Comparison of ENCODE assay signal across 18 mouse cellular contexts in the genomic region with DNA sequence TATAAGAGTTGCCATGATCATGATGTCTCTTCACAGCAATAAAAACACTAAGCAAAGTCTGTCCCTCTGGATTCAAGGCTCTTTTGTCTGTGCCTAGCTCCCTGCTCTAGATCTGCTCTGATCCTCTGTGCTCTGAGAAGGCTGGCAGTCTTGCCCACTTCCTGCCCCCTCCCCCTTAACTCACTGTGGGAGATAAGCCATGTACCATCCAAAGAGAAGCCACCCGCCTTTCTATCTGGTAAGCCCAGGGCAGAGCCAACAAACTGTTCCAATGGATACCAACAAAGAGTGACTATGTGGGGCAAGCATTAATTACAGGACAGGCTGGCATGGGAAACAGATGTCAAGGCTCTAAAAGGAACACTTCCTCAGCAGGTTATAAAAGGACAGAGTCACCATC.
DNase-seq lines count a peak whose midpoint lies in the region; ATAC-seq and TF ChIP-seq lines count a peak whose summit lies in the region.
"Had no signal": no experiment of that assay in that cellular context is flagged by ENCODE, and none has a peak within 500 bp of the region (broad histone marks: within the 10 kb centered on the region; RNA-seq: fewer than 3 reads in every experiment).

No protein-coding gene starts in this region.

- ATAC-seq in hindbrain, embryonic 15.5 days (ENCODE audit: low FRiP score, low read depth), result no peak
- ATAC-seq in hindbrain, embryonic 12.5 days (ENCODE audit: low FRiP score), result no peak
- ATAC-seq in midbrain, postnatal 0 days (ENCODE audit: low FRiP score), result 0 out of 2 replicates have a peak, but pooled peaks have one; percentile 15

- H3K4me2 ChIP-seq in hindbrain, embryonic 15.5 days, result no peak overlapping the region
- H3K4me2 ChIP-seq in hindbrain, embryonic 12.5 days (replicated peaks), result no peak overlapping the region
- H3K4me2 ChIP-seq in midbrain, postnatal 0 days (ENCODE audit: low read depth, low read length, poor library complexity, severe bottlenecking), result no peak overlapping the region
- H3K4me2 ChIP-seq: heart, embryonic 13.5 days; liver, embryonic 11.5 days; lung, embryonic 15.5 days had no signal

- 0 out of 2 replicates have a peak overlapping the region, but pooled peaks have one; percentile 5 for H3K27ac ChIP-seq in hindbrain, embryonic 15.5 days (replicated peaks)
- no peak overlapping the region for H3K27ac ChIP-seq in hindbrain, embryonic 12.5 days
- H3K27ac ChIP-seq in midbrain, postnatal 0 days (ENCODE audit: low read depth, low read length), result peak overlapping the region; percentile 95
- H3K27ac ChIP-seq: heart, embryonic 13.5 days; lung, embryonic 15.5 days had no signal

- no peaks in the 10 kb centered on the region for H3K27me3 ChIP-seq in hindbrain, embryonic 15.5 days
- no peaks in the 10 kb centered on the region for H3K27me3 ChIP-seq in hindbrain, embryonic 12.5 days
- H3K27me3 ChIP-seq in midbrain, postnatal 0 days (ENCODE audit: insufficient read depth, low read length), result no peaks in the 10 kb centered on the region
- H3K27me3 ChIP-seq: CH12.LX; heart, embryonic 13.5 days; lung, embryonic 15.5 days had no signal

- H3K9ac ChIP-seq in hindbrain, embryonic 15.5 days, result no peak overlapping the region
- no peak overlapping the region for H3K9ac ChIP-seq in hindbrain, embryonic 12.5 days
- H3K9ac ChIP-seq in midbrain, postnatal 0 days (replicated peaks; ENCODE audit: low read length, poor library complexity, severe bottlenecking), result no peak overlapping the region
- H3K9ac ChIP-seq: heart, embryonic 13.5 days; lung, embryonic 15.5 days had no signal

- no peak for TF ChIP-seq CTCF in midbrain, postnatal 0 days (IDR thresholded peaks at IDR 0.05)

- peaks cover 13% of the 10 kb centered on the region; the same call in 1 of the 2 replicates for H3K4me1 ChIP-seq in hindbrain, embryonic 15.5 days (replicated peaks)
- H3K4me1 ChIP-seq in hindbrain, embryonic 12.5 days, result no peaks in the 10 kb centered on the region
- H3K4me1 ChIP-seq in midbrain, postnatal 0 days (ENCODE audit: insufficient read depth, low read length), result peaks cover 7% of the 10 kb centered on the region; the same call in 1 of the 2 replicates

- H3K4me3 ChIP-seq in hindbrain, embryonic 15.5 days, result no peak overlapping the region
- H3K4me3 ChIP-seq in hindbrain, embryonic 12.5 days, result no peak overlapping the region
- H3K4me3 ChIP-seq in midbrain, postnatal 0 days (ENCODE audit: low read depth, low read length), result no peak overlapping the region
- H3K4me3 ChIP-seq: erythroblast, embryonic 14.5 days; heart, embryonic 13.5 days; lung, embryonic 15.5 days; myocyte had no signal

- H3K9me3 ChIP-seq in hindbrain, embryonic 15.5 days, result no peaks in the 10 kb centered on the region
- no peaks in the 10 kb centered on the region for H3K9me3 ChIP-seq in hindbrain, embryonic 12.5 days (replicated peaks)
- no peaks in the 10 kb centered on the region for H3K9me3 ChIP-seq in midbrain, postnatal 0 days (ENCODE audit: low read length)
- H3K9me3 ChIP-seq: heart, embryonic 13.5 days; lung, embryonic 15.5 days had no signal

- 60% methylated on average over 1 of the region's 1 CpGs for WGBS in hindbrain, embryonic 15.5 days
- 71% methylated on average over 1 of the region's 1 CpGs for WGBS in hindbrain, embryonic 12.5 days
- 68% methylated on average over 1 of the region's 1 CpGs for WGBS in midbrain, postnatal 0 days

- no peaks in the 10 kb centered on the region for H3K36me3 ChIP-seq in hindbrain, embryonic 15.5 days
- no peaks in the 10 kb centered on the region for H3K36me3 ChIP-seq in hindbrain, embryonic 12.5 days
- no peaks in the 10 kb centered on the region for H3K36me3 ChIP-seq in midbrain, postnatal 0 days (ENCODE audit: insufficient read depth, low read length)
- H3K36me3 ChIP-seq: heart, embryonic 13.5 days; lung, embryonic 15.5 days had no signal

- DNase-seq in cerebellum, adult 11-12 months, result peak; percentile 11
- no peak for DNase-seq in cerebellum, postnatal 4 days (ENCODE audit: low spot score in 2 of 2)
- peak; percentile 66 for DNase-seq in Muller cell, postnatal 12 days (ENCODE audit: inconsistent ontology term)
- DNase-seq in midbrain, postnatal 0 days (ENCODE audit: low spot score), result peak; percentile 52
- no peak for DNase-seq in adrenal gland, adult 18-20 months (ENCODE audit: low spot score in 2 of 2)
- no peak for DNase-seq in adipocyte (ENCODE audit: low spot score)
- DNase-seq: cerebellum, adult 11 months; heart, postnatal 4 days; kidney, adult 18-20 months; kidney, postnatal 14 days had no signal

Comparison
In these comparisons a context has a peak if more than half of its experiments do, and no peak if none do; other contexts are left out.
1. DNase-seq: peak in cerebellum, adult 11-12 months (single experiment), Muller cell, postnatal 12 days (single experiment) and midbrain, postnatal 0 days (single experiment); none in cerebellum, postnatal 4 days (0 of 2), adrenal gland, adult 18-20 months (0 of 2) and adipocyte (single experiment).